Mouse (Mus musculus) CD4-positive helper T cell, adult 2 months (primary cell): ENCODE data around the gene Abcb8.

Experiments used
- DNase-seq: peaks from one replicate; pipeline ENCODE4 v3.0.0-alpha.2; 2012; ENCODE audit warnings: low read depth, missing footprints, low spot score

Abcb8 gene

GRCm38 (mm10) chr5:24453985-24454303 lies 60.5 kb downstream of the Abcb8 start:
- DNase-seq, result no peak

- DNase-seq, result no peak
These were observed 61.6 kb downstream of the Abcb8 start for GRCm38 (mm10) chr5:24455076-24455475.

GRCm38 (mm10) chr5:24455613-24456012 lies 62.1 kb downstream of the Abcb8 start:
- DNase-seq, result no peak
